Mouse (Mus musculus) kidney, postnatal 0 days (tissue): ENCODE data around the gene Plxnb2. TPM values are rescaled to one million over a fixed set of nuclear protein-coding genes. Genes with fewer than 3 reads are reported as not detected.
A peak's percentile ranks its signal among the peaks of the same experiment; 100 is the strongest.

Source experiments
- ATAC-seq: fragments of 200-750 bp; cut with Nextera tagmentation; replicated peaks from 2 replicates; pipeline ENCODE4 v1.8.0; 2017; ENCODE audit warnings: low read depth, moderate number of reproducible peaks, moderate TSS enrichment, moderate library complexity; ENCODE audit not compliant: low FRiP score
- DNase-seq: peaks from one replicate; pipeline ENCODE4 v3.0.0-alpha.2; 2016; ENCODE audit warnings: low spot score
- H3K27ac ChIP-seq: fragments of 300-500 bp; sonication (generic); 2 replicates; pipeline ENCODE4 v1.5.1; 2014; ENCODE audit warnings: mild to moderate bottlenecking
- H3K27me3 ChIP-seq: fragments of 300-500 bp; sonication (generic); 2 replicates; pipeline ENCODE4 v1.6.1; 2014; ENCODE audit warnings: low read length, mixed read lengths; ENCODE audit not compliant: insufficient read depth
- H3K36me3 ChIP-seq: fragments of 300-500 bp; sonication (generic); 2 replicates; pipeline ENCODE4 v1.6.1; 2014; ENCODE audit warnings: low read length, mixed read lengths; ENCODE audit not compliant: insufficient read depth
- H3K4me1 ChIP-seq: fragments of 300-500 bp; sonication (generic); replicated peaks from 2 replicates; pipeline ENCODE4 v1.6.1; 2014; ENCODE audit warnings: antibody characterized with exemption, low read length, mixed read lengths; ENCODE audit not compliant: insufficient read depth
- H3K4me2 ChIP-seq: fragments of 300-500 bp; sonication (generic); 2 replicates; pipeline ENCODE4 v1.6.1; 2014; ENCODE audit warnings: mild to moderate bottlenecking, low read length, moderate library complexity, mixed read lengths
- H3K4me3 ChIP-seq: fragments of 300-500 bp; sonication (generic); replicated peaks from 2 replicates; pipeline ENCODE4 v1.5.1; 2014; ENCODE audit warnings: low read depth, low read length
- H3K9ac ChIP-seq: fragments of 300-500 bp; sonication (generic); 2 replicates; pipeline ENCODE4 v1.6.1; 2014; ENCODE audit warnings: low read depth, low read length
- H3K9me3 ChIP-seq: fragments of 300-500 bp; sonication (generic); replicated peaks from 2 replicates; pipeline ENCODE4 v1.6.1; 2016; ENCODE audit warnings: low read length, inconsistent platforms, mixed read lengths
- CTCF ChIP-seq: IDR thresholded peaks from 2 replicates; pipeline ENCODE4 v1.5.1; 2016; ENCODE audit warnings: antibody characterized with exemption, low read depth, mild to moderate bottlenecking, moderate library complexity
- WGBS: fragments of 180-500 bp; shearing (Covaris S2); extraction: QIAGEN DNeasy Blood & Tissue Kit; methylation state at CpG from one replicate; pipeline ENCODE4 v1.1.7; 2014; 5-methylcytosine and 5-hydroxymethylcytosine counted together
- polyA plus RNA-seq: library from polyadenylated mRNA; unstranded; fragments of >200 nt; fragmentation: Nextera tagmentation; extraction: Ambion mirVana; gene quantifications from 2 replicates; pipeline ENCODE4 v1.2.1, GENCODE M21; 2015

Gene Plxnb2
- polyA plus RNA-seq, 1 experiment from 2014 or later, result 126 TPM

DNA sequence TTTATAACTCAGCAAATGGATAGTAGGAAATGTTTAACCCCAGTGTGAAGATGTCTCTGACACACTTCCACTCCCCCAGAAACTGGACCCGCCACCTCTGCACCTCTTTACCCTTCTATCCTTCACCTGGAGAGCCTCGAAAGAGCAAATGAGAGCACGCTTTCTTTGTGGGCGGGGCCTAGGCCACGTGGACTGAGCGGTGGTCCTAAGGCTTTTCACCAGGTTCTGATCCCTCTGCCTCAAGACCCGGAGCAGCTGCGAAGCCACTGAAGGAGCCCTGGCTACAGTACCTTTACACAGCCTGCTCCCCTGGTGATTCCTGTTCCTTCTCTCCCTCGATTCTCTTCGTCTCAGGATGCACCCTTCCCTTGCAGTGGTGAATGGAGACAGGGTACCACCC lies 33.1 kb downstream of the Plxnb2 start:
- Histone ChIP-seq H3K27me3 (peaks cover 5% of the 10 kb centered on the region; the same call in 1 of the 2 replicates), H3K4me1 (peaks cover 28% of the 10 kb centered on the region), H3K4me3 (no peak overlapping the region), H3K4me2 (peak overlapping the region; percentile 89), H3K9ac (no peak overlapping the region), H3K9me3 (no peaks in the 10 kb centered on the region), H3K36me3 (no peaks in the 10 kb centered on the region), H3K27ac (no peak overlapping the region)
- DNase-seq (no peak), ATAC-seq (no peak)
- WGBS, result 18% methylated on average over 10 of the region's 10 CpGs
- no peak for TF ChIP-seq CTCF

GRCm38 (mm10) chr15:89147024-89147423 lies 33.6 kb downstream of the Plxnb2 start:
- Histone ChIP-seq H3K4me1 (peaks cover 28% of the 10 kb centered on the region), H3K4me2 (peak overlapping the region; percentile 89), H3K27me3 (peaks cover 5% of the 10 kb centered on the region; the same call in 1 of the 2 replicates), H3K9ac (no peak overlapping the region), H3K4me3 (peak overlapping the region; percentile 12; the same call in 1 of the 2 replicates), H3K36me3 (no peaks in the 10 kb centered on the region), H3K27ac (no peak overlapping the region), H3K9me3 (no peaks in the 10 kb centered on the region)
- TF ChIP-seq CTCF, result no peak
- 2% methylated on average over 15 of the region's 16 CpGs for WGBS
- DNase-seq (no peak), ATAC-seq (no peak)

- 3% methylated on average over 27 of the region's 27 CpGs for WGBS
- peaks cover 31% of the 10 kb centered on the region for H3K4me1 ChIP-seq
These were observed 34.1 kb downstream of the Plxnb2 start for GRCm38 (mm10) chr15:89146537-89146936.

DNA sequence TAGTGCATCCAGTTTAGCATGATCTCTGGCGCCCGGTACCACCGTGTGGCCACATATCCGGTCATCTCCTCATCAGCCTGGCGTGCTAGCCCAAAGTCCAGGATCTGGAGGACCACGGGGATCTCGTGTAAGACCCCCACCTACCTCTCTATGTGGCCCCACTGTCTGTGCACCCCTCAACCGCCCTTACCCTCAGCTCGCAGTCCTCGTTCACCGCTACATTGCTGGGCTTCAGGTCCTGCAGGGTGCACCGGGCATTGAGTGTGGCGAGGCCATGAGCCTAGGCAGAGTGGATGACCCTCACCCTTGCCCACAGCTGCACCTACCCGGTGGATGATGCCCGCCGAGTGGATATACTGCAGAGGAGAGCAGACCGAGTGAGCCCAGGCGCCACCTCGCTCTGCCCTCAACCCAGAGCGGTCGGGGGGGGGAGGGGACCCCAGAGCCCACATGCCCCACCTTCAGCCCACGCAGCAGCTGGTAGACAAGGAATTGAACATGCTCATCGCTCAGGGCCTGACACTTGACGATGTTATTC lies 34.7 kb downstream of the Plxnb2 start:
- Histone ChIP-seq H3K36me3 (no peaks in the 10 kb centered on the region), H3K9me3 (no peaks in the 10 kb centered on the region), H3K27me3 (peaks cover 5% of the 10 kb centered on the region; the same call in 1 of the 2 replicates), H3K4me2 (peak overlapping the region; percentile 89), H3K4me1 (peaks cover 37% of the 10 kb centered on the region), H3K9ac (no peak overlapping the region), H3K27ac (no peak overlapping the region), H3K4me3 (no peak overlapping the region)
- ATAC-seq (no peak), DNase-seq (no peak)
- WGBS, result 80% methylated on average over 24 of the region's 24 CpGs
- no peak for TF ChIP-seq CTCF

More at GRCm38 (mm10) chr15:89146537-89146936, 34.1 kb downstream of the Plxnb2 start:
- no peak for DNase-seq
- H3K27ac ChIP-seq, result no peak overlapping the region
- TF ChIP-seq CTCF, result no peak
- H3K27me3 ChIP-seq, result peaks cover 5% of the 10 kb centered on the region; the same call in 1 of the 2 replicates
- no peaks in the 10 kb centered on the region for H3K36me3 ChIP-seq
- peak overlapping the region; percentile 18; the same call in 1 of the 2 replicates for H3K9ac ChIP-seq
- H3K4me3 ChIP-seq, result peak overlapping the region; percentile 12; the same call in 1 of the 2 replicates
- peak overlapping the region; percentile 89 for H3K4me2 ChIP-seq
- H3K9me3 ChIP-seq, result no peaks in the 10 kb centered on the region
- peak; percentile 64 for ATAC-seq

DNA sequence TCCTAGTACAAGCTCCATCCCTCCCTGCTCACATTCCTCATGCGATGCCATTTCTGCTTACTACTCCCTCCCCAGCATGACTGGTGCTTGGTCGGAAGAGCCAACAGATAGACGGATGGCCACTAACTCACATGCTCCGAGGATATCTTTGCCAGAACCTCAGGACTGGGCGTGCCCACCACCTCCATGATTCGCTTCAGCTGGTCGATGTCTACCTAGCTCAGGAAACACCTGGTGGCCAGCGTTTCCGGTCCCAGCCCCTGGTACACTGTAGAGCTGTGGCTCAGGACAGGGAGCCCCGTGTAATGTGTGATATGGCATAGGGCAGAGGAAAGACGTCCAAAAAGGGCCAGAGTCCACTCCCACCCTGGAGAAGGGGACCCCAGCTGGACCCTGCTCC lies 35.6 kb downstream of the Plxnb2 start:
- H3K36me3 ChIP-seq, result no peaks in the 10 kb centered on the region
- H3K27me3 ChIP-seq, result peaks cover 12% of the 10 kb centered on the region
- H3K27ac ChIP-seq, result no peak overlapping the region
- peaks cover 41% of the 10 kb centered on the region for H3K4me1 ChIP-seq
- WGBS, result 79% methylated on average over 11 of the region's 11 CpGs
- no peak for DNase-seq
- ATAC-seq, result no peak
- H3K4me3 ChIP-seq, result no peak overlapping the region
- H3K4me2 ChIP-seq, result no peak overlapping the region
- no peaks in the 10 kb centered on the region for H3K9me3 ChIP-seq
- no peak for TF ChIP-seq CTCF
- H3K9ac ChIP-seq, result no peak overlapping the region

- Histone ChIP-seq H3K36me3 (no peaks in the 10 kb centered on the region), H3K9me3 (no peaks in the 10 kb centered on the region), H3K4me3 (no peak overlapping the region), H3K4me1 (peaks cover 32% of the 10 kb centered on the region), H3K4me2 (no peak overlapping the region), H3K9ac (no peak overlapping the region), H3K27me3 (peaks cover 7% of the 10 kb centered on the region), H3K27ac (no peak overlapping the region)
- no peak for TF ChIP-seq CTCF
- DNase-seq, result no peak
- no peak for ATAC-seq
- 68% methylated on average over 2 of the region's 2 CpGs for WGBS
These were observed 37.5 kb downstream of the Plxnb2 start for GRCm38 (mm10) chr15:89143134-89143533.
